Mouse (Mus musculus) adrenal gland, adult 18-20 months (tissue): Measurements from ENCODE around the gene Htra2. TPM values are rescaled to one million over a fixed set of nuclear protein-coding genes. Genes with fewer than 3 reads are reported as not detected.
A peak's percentile ranks its signal among the peaks of the same experiment; 100 is the strongest.

Experiments used
- DNase-seq, 2 experiments: peaks; one replicate each; pipeline ENCODE4 v3.0.0; 2021 to 2022; ENCODE audit warnings: low spot score in 2 of 2
- long read RNA-seq, 2 experiments: library from polyadenylated mRNA; stranded (forward); transcript quantifications; one replicate each; pipeline ENCODE4 v2.0.0; 2021
- total RNA-seq, 2 experiments: library from RNA; stranded (reverse); gene quantifications; 1 replicate in 1 of 2; 2 replicates in 1 of 2; pipeline ENCODE4 v1.2.3; 2021

Gene Htra2
- total RNA-seq = 10 to 100 TPM; 44.0 to 55.2 TPM
- long read RNA-seq, experiment 1, transcript Htra2-201 (8 exons, 1,725 nt) = major isoform, 29 of 44 reads
- long read RNA-seq, experiment 1, partial matches to known transcripts = 2 of 44 reads
- long read RNA-seq, experiment 1, other reads (novel, unspliced or antisense) = 13 of 44 reads
- long read RNA-seq, experiment 2, transcript Htra2-201 (8 exons, 1,725 nt) = major isoform, 102 of 129 reads
- long read RNA-seq, experiment 2, partial matches to known transcripts = 0 of 129 reads
- long read RNA-seq, experiment 2, other reads (novel, unspliced or antisense) = 16 of 129 reads

- DNase-seq = no peak
These were observed at the start of gene Htra2 for GRCm38 (mm10) chr6:83054871-83055431. Htra2 (minus strand) TSS chr6:83055273.

GRCm38 (mm10) chr6:83104158-83104557, 49.1 kb upstream of the Htra2 start:
- no peak for DNase-seq

GRCm38 (mm10) chr6:83103130-83103650, 48.1 kb upstream of the Htra2 start:
- DNase-seq = no peak

- peak; percentile 66 for DNase-seq
These were observed 46.8 kb upstream of the Htra2 start for GRCm38 (mm10) chr6:83101688-83102556.

- DNase-seq = peak; percentile 81
These were observed 46.2 kb upstream of the Htra2 start, which contains the start of the genes Ccdc142 and Gm42688 for GRCm38 (mm10) chr6:83101316-83101687. Ccdc142 (plus strand) TSS chr6:83101601. Gm42688 (plus strand) TSS chr6:83101617.

GRCm38 (mm10) chr6:83098411-83098810, 43.3 kb upstream of the Htra2 start:
- peak in 1 of 2 experiments; percentile 43 for DNase-seq

GRCm38 (mm10) chr6:83095968-83096367, 40.9 kb upstream of the Htra2 start:
- DNase-seq = no peak

GRCm38 (mm10) chr6:83092416-83093127, 37.5 kb upstream of the Htra2 start:
- no peak for DNase-seq

- no peak for DNase-seq
These were observed 32.8 kb upstream of the Htra2 start for GRCm38 (mm10) chr6:83087926-83088260.

GRCm38 (mm10) chr6:83087205-83087925, 32.3 kb upstream of the Htra2 start:
- DNase-seq = peak; percentile 55 to 62

GRCm38 (mm10) chr6:83086121-83087035, 31.3 kb upstream of the Htra2 start, which contains the start of gene Lbx2:
Lbx2 (plus strand) TSS chr6:83086367.
- DNase-seq = peak in 1 of 2 experiments; percentile 48

- DNase-seq = no peak
These were observed 29.4 kb upstream of the Htra2 start for GRCm38 (mm10) chr6:83084477-83084876.

GRCm38 (mm10) chr6:83083497-83083896, 28.4 kb upstream of the Htra2 start:
- no peak for DNase-seq

GRCm38 (mm10) chr6:83080210-83080609, 25.1 kb upstream of the Htra2 start:
- DNase-seq = no peak

- DNase-seq = peak; percentile 99
These were observed 23.3 kb upstream of the Htra2 start for GRCm38 (mm10) chr6:83078324-83078858.

- peak; percentile 57 to 61 for DNase-seq
These were observed 22.7 kb upstream of the Htra2 start, which contains the start of gene Pcgf1 for GRCm38 (mm10) chr6:83077630-83078323. Pcgf1 (plus strand) TSS chr6:83077869.

- no peak for DNase-seq
These were observed 19.9 kb upstream of the Htra2 start for GRCm38 (mm10) chr6:83074979-83075378.

- no peak for DNase-seq
These were observed 16.1 kb upstream of the Htra2 start for GRCm38 (mm10) chr6:83071220-83071619.
